Mouse (Mus musculus) CD4-positive, CD25-positive, alpha-beta regulatory T cell, adult 4 months (primary cell): ENCODE data around the gene 4930442H23Rik. TPM values are rescaled to one million over a fixed set of nuclear protein-coding genes. Genes with fewer than 3 reads are reported as not detected.
"Not testable (repeated sequence)": the region's sequence is repeated elsewhere in the genome, so short reads cannot be mapped to it uniquely, and the experiment has no call there.

Source experiments
- ATAC-seq: one replicate; pipeline ENCODE4 v1.8.0; 2017
- polyA plus RNA-seq, 2 experiments: library from polyadenylated mRNA; unstranded; fragments of 100-300 nt; shearing (Covaris generic); gene quantifications; one replicate each; pipeline ENCODE4 v1.2.1; 2017

The 4930442H23Rik gene
- polyA plus RNA-seq, 2 experiments from 2014 or later = not detected

GRCm38 (mm10) chr10:81176466-81177271, 7.0 kb downstream of the 4930442H23Rik start, which contains the start of gene Eef2:
Gene Eef2 (plus strand): TSS chr10:81176631.
- peak; percentile 73 for ATAC-seq

- ATAC-seq = no peak
Observed at GRCm38 (mm10) chr10:81175936-81176465, 7.6 kb downstream of the 4930442H23Rik start.

GRCm38 (mm10) chr10:81175345-81175701, 8.3 kb downstream of the 4930442H23Rik start:
- not testable (repeated sequence) for ATAC-seq

DNA sequence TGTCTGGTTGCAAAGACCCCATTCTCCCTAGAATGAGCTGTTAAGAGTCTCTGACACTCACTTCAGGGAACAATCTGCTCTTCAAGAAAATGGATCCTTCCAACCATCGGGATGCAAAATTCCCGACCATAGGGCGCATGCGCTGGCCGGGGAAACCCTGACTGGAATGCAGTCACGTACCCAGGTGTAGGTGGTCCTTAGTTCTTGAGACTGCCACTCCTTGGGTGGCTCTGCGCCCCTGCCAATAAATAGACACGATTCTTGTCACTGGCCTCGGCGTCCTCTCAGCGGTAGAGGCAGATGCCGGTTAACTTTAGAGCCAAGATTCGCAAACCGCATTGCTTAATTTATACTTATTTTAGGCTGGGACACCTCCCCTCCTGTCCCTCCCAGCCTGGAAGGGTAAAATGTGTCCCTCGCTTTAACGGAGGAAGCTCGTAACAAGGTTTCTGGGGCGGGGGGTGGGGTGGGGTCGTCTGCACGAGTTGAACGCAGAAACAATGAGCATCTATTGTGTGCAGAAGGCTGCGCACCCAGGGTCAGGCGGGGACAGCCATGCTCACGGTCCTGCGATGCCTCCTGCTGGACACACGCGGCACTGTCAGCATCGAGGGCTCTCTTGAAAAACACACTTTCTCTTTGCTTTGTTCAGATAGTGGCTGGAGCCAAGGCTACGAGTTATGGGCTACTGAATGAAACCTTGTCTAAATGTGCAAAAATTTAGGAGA, 8.9 kb downstream of the 4930442H23Rik start:
- peak; percentile 51 for ATAC-seq

GRCm38 (mm10) chr10:81173132-81173531, 10.5 kb downstream of the 4930442H23Rik start:
- peak; percentile 36 for ATAC-seq

DNA sequence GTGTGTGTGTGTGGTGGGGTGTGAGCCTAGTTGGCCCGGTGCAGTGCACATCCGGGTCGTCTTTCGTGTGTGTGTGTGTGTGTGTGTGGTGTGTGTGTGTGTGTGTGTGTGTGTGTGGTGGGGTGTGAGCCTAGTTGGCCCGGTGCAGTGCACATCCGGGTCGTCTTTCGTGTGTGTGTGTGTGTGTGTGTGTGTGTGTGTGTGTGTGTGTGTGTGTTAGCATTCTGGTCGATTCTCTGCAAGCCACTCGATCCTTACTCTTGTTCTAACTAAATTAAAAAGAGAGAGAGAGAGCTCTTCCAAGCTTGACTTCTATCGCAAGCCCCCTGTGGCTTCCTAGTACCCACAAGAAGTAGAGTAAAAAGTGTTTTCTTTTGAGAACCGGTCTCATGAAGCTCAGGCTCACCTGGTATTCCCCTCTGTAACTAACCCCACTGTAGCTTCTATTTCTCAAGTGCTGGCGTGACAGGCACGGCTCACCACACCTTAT, 14.2 kb downstream of the 4930442H23Rik start:
- peak; percentile 40 for ATAC-seq

GRCm38 (mm10) chr10:81168521-81169244, 15.0 kb downstream of the 4930442H23Rik start:
- ATAC-seq = peak; percentile 45

DNA sequence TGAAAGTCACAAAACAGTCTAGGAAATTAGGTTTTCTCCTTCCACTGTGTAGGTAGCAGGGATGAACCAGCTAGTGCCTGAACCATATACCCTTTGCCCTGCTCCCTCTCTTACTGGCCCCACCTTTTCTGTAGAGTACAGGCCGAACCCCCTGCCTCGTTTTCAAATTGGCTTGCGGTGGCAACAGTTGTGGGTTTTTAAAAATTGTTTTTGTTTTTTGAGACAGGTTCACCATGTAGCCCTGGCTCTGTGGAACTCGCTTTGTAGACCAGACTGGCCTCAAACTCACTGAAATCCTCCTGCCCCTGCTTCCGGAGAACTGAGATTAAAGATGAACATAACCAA, 15.6 kb downstream of the 4930442H23Rik start:
- ATAC-seq = peak; percentile 22

- peak; percentile 82 for ATAC-seq
Observed at GRCm38 (mm10) chr10:81167200-81168086, 16.2 kb downstream of the 4930442H23Rik start, which contains the start of gene Pias4. Gene Pias4 (minus strand): TSS chr10:81167923.

GRCm38 (mm10) chr10:81165118-81165517, 18.5 kb downstream of the 4930442H23Rik start:
- ATAC-seq = no peak

DNA sequence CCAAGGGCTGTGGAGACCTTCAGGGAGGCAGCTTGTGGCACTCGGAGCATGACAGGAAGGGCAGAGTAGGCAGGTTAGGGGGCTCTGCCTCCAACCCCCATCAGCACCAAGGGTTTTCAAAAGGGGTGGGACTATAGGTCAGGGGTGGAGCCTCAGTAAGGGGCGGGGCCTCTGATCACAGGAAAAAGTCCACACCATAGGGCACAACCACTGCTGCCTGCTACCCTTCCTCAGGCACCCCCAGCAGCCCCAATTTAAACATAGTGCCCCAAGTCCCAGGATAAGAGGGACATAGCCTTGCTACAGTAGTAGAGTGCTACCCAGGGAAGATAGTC, 21.4 kb downstream of the 4930442H23Rik start:
- no peak for ATAC-seq

DNA sequence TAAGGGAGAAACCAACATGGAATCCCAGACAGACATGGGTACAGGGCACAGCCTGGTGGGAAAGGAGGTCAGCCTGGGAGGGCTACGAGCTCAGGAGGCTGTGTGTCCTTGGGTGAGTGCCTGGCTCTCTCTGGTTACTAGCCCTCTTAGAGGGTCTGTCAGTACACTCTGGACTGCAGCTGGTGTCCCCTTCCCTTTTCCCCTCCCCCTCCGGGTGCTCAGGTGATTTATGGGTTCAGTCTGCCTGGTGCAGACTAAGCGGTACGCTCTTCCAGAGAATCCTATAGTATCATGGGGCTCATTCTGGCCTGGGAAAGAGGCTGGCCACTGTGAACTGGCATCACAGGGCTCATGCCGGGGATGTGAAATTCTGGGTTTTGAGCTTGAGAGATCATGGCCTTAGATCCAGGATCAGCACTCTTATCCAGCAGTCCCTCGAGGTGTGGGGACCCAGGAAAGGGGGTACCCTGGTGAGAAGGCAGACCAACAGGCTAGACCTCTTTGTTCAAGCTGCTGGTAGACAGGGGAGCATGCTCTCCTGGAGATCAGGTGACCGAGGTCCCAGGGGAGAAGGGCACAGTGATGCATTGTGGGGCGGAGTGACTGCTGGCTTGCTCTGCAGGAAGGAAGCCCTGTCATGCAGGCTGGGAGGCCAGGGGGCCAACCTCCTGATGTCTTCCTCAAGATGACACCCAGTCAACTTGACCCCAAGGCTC, 21.9 kb downstream of the 4930442H23Rik start:
- ATAC-seq = no peak

GRCm38 (mm10) chr10:81154736-81155135, 28.9 kb downstream of the 4930442H23Rik start:
- ATAC-seq = no peak

- no peak for ATAC-seq
Observed at GRCm38 (mm10) chr10:81154313-81154712, 29.3 kb downstream of the 4930442H23Rik start.

- no peak for ATAC-seq
Observed at GRCm38 (mm10) chr10:81152609-81153008, 31.0 kb downstream of the 4930442H23Rik start.

DNA sequence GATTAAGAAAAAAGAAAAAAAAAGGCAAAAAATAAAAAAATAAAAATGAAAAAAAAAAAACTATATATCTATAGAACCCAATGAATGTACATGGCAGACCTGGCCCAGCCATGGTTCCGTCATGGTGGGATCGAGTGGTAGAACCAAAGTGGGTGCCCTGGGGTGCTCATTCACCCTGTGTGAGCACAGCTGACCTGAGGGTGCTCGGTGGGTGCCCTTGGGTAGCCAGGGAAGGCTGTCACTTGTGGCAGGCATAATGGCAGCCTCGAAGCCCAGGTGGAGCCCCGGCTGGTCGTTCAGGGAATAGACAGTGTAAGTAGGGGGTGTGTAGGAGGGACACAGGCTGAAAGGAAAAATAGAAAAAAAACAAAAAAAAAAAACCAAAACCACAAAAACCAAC, 32.4 kb downstream of the 4930442H23Rik start:
- ATAC-seq = no peak

GRCm38 (mm10) chr10:81146296-81146695, 37.4 kb downstream of the 4930442H23Rik start:
- ATAC-seq = no peak

GRCm38 (mm10) chr10:81145778-81146177, 37.9 kb downstream of the 4930442H23Rik start:
- no peak for ATAC-seq

DNA sequence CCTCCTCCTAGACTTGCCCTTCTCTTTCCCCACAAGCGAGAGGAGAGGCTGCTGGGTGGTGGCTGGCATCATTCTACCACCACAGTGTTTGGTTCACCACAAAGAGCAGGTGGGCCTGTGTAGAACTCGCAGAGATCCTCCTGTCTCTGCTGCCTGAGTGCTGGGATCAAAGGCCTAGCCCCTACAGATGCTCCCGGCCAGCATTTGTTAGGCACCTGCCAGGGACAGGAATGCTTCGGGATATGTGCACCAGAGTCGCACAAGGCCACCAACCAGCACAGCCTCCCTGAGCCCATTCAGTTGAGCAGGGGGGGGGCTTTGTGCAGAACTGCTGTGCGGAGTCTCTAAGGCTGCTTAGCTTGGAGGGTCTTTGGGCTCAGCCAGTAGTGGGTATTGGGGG, 38.3 kb downstream of the 4930442H23Rik start:
- no peak for ATAC-seq

GRCm38 (mm10) chr10:81144667-81145066, 39.0 kb downstream of the 4930442H23Rik start:
- no peak for ATAC-seq

GRCm38 (mm10) chr10:81143845-81144437, 39.7 kb downstream of the 4930442H23Rik start:
- no peak for ATAC-seq
